Mouse (Mus musculus) spleen, adult 10 weeks (tissue): Measurements from ENCODE around the gene Tmem199. TPM values are rescaled to one million over a fixed set of nuclear protein-coding genes. Genes with fewer than 3 reads are reported as not detected.

Source experiments
- polyA plus RNA-seq: library from polyadenylated mRNA; stranded (reverse); fragments of 350-450 nt; fragmentation: Illumina TruSeq; extraction: RNeasy Lipid Tissue Mini Kit (QIAGEN cat#74804); gene quantifications from one replicate; pipeline ENCODE4 v1.2.3, GENCODE M21; 2015; ENCODE audit warnings: low replicate concordance; ENCODE audit not compliant: insufficient read depth

Gene Tmem199
- polyA plus RNA-seq: 41.9 TPM

GRCm38 (mm10) chr11:78512025-78512957 lies at the start of gene Tmem199, which contains the start of gene Poldip2:
TSS of gene Tmem199 (minus strand) at chr11:78512172.
TSS of gene Poldip2 (plus strand) at chr11:78512193.

GRCm38 (mm10) chr11:78550168-78551058 lies 38.4 kb upstream of the Tmem199 start, which contains the start of gene Tmem97:
TSS of gene Tmem97 (minus strand) at chr11:78550777.

GRCm38 (mm10) chr11:78536080-78536689 lies 24.2 kb upstream of the Tmem199 start, which contains the start of the genes Tnfaip1 and Ift20:
TSS of gene Tnfaip1 (minus strand) at chr11:78536332.
TSS of gene Ift20 (plus strand) at chr11:78536361.

GRCm38 (mm10) chr11:78502909-78503650 lies 8.9 kb downstream of the Tmem199 start, which contains the start of gene Sebox:
TSS of gene Sebox (plus strand) at chr11:78503447.

GRCm38 (mm10) chr11:78499004-78499403 lies 13.0 kb downstream of the Tmem199 start, which contains the start of gene Vtn:
TSS of gene Vtn (plus strand) at chr11:78499091.

GRCm38 (mm10) chr11:78497544-78498522 lies 14.1 kb downstream of the Tmem199 start, which contains the start of gene Sarm1:
TSS of gene Sarm1 (minus strand) at chr11:78497754.

GRCm38 (mm10) chr11:78465568-78466180 lies 46.3 kb downstream of the Tmem199 start, which contains the start of gene Slc46a1:
TSS of gene Slc46a1 (plus strand) at chr11:78465697.

Other genes starting within 250 kb of the Tmem199 start
- gene BC030499, start 221.3 kb downstream of the Tmem199 start, polyA plus RNA-seq: 0.95 TPM
- gene Spag5, start 210.6 kb downstream of the Tmem199 start, polyA plus RNA-seq: 12.5 TPM
- 4.3 TPM for gene Aldoc, start 189.2 kb downstream of the Tmem199 start, polyA plus RNA-seq
- gene Pigs, start 183.8 kb downstream of the Tmem199 start, polyA plus RNA-seq: 24.8 TPM
- 35.6 TPM for gene Unc119, start 168.7 kb downstream of the Tmem199 start, polyA plus RNA-seq
- not detected for gene Foxn1, start 125.6 kb downstream of the Tmem199 start, polyA plus RNA-seq
- gene Slc13a2, start 90.0 kb downstream of the Tmem199 start, polyA plus RNA-seq: 0.10 TPM
- gene Slc46a1, start 46.5 kb downstream of the Tmem199 start, polyA plus RNA-seq: 0.91 TPM
- 0.37 TPM for gene Sarm1, start 14.4 kb downstream of the Tmem199 start, polyA plus RNA-seq
- not detected for gene Vtn, start 13.1 kb downstream of the Tmem199 start, polyA plus RNA-seq
- gene Sebox, start 8.7 kb downstream of the Tmem199 start, polyA plus RNA-seq: not detected
- 32.6 TPM for gene Poldip2, start within 50 bp of the Tmem199 start, polyA plus RNA-seq
- gene Tnfaip1, start 24.2 kb upstream of the Tmem199 start, polyA plus RNA-seq: 27.4 TPM
- 58.4 TPM for gene Ift20, start 24.2 kb upstream of the Tmem199 start, polyA plus RNA-seq
- 14.5 TPM for gene Tmem97, start 38.6 kb upstream of the Tmem199 start, polyA plus RNA-seq
- gene Nlk, start 185.2 kb upstream of the Tmem199 start, polyA plus RNA-seq: 34.4 TPM
- gene Ccnq, start 239.6 kb upstream of the Tmem199 start, polyA plus RNA-seq: 15.7 TPM